Mouse (Mus musculus) adrenal gland, postnatal 4 days (tissue): ENCODE results near the gene Ntn5. TPM values are rescaled to one million over a fixed set of nuclear protein-coding genes. Genes with fewer than 3 reads are reported as not detected.
A peak's percentile ranks its signal among the peaks of the same experiment; 100 is the strongest.

Experiments
- DNase-seq, 2 experiments: peaks; one replicate each; pipeline ENCODE4 v3.0.0; 2021 to 2022; ENCODE audit warnings: low spot score in 2 of 2, mixed read lengths in 2 of 2
- total RNA-seq, 2 experiments: library from RNA; stranded (reverse); gene quantifications; 2 replicates each; pipeline ENCODE4 v1.2.3; 2021

Gene Ntn5
- total RNA-seq, 2 experiments from 2014 or later = 0.20 TPM; not detected in 1

DNA sequence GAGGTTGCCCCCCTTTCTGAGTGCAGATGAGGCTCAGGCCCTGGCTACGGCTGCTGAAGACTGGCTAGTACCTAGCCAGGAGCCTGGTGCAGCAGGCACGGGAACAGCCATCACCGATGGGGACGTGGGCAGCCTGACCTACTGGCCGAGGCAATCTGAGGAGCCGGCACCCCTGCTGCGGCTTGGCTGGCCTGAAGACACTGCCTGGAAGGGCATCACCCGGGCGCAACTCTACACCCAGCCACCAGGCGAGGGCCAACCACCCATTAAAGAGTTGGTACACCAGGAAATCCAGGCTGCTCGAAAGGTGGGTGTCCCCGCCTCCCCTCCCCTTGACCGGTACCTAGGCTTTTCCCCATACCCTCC, 38.5 kb downstream of the Ntn5 start:
- DNase-seq = no peak

DNA sequence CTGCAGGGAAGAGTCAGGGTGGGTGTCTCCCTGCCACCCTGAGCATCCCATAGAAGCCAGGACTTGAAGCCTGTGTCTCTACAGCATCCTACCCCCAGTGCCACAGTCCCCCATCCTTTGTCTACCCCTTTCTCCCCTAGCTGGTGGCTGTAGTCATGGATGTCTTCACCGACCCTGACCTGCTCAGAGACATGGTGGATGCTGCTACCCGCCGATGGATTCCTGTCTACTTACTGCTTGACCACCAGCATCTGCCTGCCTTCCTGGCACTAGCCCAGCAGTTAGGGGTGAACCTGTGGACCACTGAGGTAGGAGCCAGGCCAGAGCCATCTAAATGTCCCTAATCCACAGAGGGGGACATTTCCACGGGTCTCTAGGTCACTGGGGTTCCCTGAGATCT, 39.5 kb downstream of the Ntn5 start:
- DNase-seq = no peak

DNA sequence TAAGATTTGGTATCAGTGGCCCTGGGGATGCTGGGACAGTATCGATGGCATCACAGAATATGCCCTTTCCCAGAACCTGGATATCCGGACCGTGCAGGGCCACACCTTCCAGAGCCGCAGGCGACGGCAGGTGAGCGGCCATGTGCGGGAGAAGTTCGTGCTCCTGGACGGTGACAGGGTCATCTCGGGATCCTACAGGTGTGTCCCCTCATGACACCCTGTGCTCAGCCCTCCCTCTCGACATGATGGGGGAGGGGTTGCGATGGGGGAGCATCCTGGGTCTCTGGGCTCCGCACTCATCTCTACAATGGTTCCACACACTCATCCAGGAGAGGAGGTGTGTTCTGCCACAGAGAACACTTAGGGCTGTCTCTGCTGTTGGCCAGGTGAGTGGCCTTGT, 40.0 kb downstream of the Ntn5 start:
- DNase-seq = no peak

DNA sequence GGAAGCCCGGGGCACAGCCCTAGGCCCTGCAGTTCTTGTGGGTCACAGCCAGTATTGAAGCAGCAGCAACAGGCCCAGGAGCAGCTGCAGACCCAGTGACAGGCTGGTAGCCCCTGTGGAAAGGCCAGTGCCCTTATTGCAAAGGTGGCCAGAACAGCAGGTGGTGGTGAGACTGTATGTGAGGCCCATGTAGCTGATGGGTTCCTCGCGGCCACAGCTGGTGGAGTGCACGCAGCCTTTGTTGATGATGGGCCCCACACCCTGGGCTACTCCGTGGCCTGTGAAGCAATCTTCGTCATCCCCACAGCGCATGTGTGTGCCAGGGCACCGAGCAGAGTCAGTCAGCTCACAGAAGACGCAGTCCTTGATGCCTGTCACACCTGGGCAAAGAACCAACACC, 41.3 kb downstream of the Ntn5 start:
- no peak for DNase-seq

DNA sequence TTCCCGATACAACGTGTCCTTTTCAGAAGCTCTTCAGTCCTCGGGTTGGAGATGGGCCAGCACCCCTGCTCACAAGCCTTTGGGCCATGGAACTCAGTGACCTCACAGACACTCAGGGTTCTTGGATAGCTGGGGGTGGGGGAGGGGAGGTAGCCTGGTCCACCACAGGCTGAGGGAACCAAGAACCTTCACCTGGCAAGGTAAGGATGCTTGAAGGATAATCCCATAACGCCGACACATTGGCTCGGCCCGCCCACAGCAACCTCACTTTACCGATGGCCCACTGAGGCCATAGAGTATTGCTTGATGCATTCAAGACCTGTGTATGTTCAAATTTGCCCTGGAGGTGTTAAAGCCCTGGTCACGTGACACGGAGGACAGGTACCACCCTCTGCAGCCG, 41.9 kb downstream of the Ntn5 start, which contains the start of gene Spaca4:
Gene Spaca4 (minus strand): TSS at position 101 of the 400 bp plus-strand sequence.
- no peak for DNase-seq

DNA sequence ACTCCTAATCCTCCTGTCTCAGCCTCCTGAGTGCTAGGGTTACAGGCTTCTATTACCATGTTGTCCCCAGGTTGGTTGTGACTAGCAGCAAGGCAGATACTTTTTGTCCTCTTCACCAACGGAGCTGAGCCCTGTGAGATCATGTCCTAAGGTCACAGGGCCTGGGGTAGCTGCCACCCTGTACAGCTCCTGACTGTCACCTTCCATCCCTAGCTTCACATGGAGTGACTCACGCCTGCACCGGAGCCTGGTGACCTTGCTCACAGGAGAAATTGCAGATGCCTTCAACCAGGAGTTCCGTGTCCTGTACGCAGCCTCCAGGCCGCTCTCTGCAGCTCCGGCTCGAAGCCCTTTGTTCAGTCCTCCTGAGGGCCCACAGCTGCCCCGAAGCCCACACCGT, 42.6 kb downstream of the Ntn5 start:
- no peak for DNase-seq

DNA sequence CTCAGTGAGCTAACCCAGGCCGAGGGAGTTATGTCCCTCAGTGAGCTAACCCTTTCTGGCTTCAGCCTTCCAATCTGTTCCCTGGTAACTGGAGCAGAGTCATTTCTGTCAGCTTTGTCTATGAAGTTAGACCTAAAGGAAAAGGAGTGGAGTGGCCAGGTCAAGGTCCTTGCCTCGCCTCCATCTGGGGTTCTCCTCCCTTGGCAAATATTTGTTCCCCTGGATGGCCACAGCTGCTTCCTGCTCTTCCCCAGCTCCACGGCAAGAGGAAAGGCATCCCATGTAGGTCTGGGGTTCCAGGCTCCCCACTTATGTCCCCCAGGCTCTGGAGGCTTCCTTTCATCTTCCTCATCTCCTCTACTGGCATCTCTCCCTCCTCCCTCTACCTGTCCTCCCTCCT, 43.8 kb downstream of the Ntn5 start:
- DNase-seq = no peak

DNA sequence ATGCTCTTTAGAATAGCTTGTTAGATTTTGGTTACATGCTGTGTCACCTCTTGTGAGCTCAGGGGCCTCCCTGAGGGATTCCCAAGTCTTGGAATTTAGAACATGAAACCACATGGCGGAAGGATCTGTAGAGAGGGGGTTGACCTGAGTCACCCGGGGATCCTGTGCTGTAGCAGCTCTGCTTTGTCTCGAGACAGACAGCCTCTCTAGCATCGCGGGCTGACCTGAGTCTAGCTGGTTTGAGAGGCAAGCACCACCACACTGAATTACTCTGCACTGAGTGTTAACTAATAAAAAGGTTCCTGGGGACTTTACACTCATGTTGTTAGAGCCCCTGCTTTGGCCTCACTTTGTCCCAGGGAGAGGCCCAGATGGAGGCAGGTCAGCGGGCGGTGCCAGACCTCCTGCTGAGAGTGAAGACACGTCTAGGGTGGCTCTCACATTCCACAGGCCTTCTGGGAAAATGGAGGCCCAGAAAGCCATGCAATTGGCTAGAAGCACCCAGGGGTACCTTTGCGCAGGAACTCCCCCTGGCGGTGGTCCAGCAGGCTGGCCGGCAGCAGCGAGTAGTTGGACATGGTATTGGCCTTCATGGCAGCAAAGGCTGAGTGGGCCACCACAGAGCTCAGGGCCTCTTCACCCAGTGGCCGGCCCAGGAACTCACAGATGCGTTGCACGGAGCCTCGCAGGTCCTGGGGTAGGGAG, 47.1 kb downstream of the Ntn5 start:
- no peak for DNase-seq

DNA sequence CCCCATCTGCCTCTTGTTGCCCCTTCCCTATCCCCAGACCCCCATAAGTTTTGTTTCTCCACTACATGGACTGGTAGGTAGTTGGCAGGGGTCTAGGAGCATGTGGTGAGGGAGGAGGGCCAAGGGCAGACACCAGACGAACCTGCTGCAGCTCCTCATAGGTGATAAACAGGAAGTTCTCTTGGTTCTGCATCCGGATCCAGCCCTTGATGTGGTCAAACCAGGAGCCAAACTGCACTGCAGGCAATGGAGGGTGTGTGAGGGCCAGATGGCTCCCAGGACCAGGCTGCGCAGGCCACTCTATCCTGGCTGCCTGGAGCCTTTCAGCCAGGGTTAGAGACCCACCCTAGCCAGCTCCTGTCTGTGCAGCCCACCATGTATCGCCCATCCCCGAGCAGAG, 49.7 kb downstream of the Ntn5 start:
- DNase-seq = no peak

DNA sequence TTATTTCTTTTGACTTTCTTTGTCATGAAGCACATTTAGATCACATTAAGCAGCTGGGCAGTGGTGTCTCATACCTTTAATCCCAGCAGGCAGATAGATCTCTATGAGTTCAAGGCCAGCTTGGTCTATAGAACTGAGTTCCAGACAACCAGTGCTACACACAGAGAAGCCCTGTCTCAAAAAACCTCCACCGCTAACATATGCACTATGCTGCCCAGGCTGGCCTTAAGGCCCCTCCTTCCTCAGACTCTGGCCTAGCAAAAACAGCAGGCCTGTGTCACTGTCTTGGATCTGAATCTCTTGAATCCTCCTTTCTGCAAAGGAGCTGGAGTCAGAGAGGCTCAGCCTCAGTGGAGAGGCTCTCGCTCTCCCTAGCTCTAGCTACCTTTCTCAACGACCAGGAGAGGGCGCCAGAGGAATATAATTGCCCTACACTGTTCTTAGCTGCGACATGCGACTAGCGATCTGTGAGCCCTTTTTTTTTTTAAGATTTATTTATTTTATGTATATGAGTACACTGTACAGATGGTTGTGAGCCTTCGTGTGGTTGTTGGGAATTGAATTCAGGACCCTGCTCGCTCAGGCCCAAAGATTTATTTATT, 55.4 kb downstream of the Ntn5 start:
- DNase-seq = peak in 1 of 2 experiments; percentile 74

DNA sequence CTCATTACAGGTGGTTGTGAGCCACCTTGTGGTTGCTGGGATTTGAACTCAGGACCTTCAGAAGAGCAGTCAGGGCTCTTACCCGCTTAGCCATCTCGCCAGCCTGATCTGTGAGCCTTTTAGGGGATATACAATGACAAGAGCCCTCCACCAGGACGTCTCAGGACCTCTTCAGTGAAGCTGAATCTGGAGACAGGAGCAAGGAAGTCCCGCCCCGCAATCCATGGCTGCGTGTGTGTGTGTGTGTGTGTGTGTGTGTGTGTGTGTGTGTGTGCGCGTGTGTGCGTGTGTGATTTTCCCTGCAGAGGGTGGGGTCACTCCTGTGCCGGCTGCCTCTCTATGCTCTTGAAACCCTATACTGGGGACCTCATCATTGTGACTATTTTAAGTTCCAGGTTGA, 56.0 kb downstream of the Ntn5 start:
- DNase-seq = no peak

DNA sequence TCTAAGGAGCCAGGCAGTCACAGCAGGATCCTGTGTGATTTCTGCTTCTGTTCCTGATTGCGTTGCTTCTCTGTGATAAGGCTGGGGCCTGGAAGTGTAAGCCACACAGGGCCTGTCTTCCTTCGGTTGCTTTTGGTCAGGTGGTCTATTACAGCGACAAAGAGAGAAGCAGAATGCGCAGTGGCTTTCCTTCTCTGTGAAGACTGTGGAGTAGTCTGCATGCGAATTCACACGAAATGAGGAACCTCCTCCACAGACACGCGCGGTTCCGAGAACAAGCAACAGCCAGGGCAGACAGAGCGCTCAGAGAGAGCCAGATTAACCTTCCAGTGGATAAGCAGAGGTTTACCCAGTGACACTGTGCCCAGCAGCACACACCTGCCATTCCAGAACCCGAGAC, 57.5 kb downstream of the Ntn5 start:
- no peak for DNase-seq

DNA sequence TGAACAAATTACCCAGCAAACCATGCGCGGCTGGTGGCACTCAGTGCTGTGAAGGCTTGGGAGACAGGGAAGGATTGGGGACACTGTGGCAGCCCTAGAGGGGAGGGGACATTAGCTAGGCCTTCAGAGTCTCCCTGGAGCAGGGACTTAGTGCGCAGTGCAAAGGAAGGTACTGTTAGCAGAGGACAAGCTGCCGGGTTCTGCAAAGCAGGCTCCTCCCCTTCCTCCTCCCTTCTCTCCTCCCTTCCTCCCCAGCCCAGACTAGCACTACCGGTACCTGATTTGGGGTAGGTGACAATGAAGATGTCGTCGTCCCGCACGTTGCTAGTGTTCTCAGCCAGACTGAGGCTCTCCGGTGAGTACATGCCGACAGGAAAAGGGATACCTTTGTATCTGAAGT, 58.0 kb downstream of the Ntn5 start:
- DNase-seq = no peak

DNA sequence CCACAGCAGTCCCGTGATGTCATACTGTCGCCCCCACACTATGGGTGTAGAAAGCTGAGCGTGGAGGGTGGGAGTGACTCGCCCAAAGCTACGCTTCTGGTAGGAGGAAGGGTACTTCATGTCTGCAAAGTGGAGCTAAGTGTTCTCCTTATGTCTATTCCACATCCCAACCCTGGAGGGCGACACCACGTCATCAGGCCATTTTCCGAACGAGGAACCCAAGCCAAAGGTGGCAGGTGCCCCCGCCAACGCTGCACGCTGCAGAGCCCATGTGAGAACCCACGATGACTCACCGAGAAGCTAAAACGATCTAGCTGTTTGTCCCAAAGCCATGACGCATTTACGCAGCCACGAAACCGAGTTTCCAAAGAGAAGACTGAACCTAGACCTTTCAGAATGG, 58.5 kb downstream of the Ntn5 start:
- no peak for DNase-seq

Other genes with a start within 250 kb of the Ntn5 start
- gene Gys1, start 249.2 kb upstream of the Ntn5 start, total RNA-seq = 10 to 100 TPM; 38.6 to 40.2 TPM
- 10 to 100 TPM; 56.5 to 65.0 TPM for gene Ruvbl2, start 245.9 kb upstream of the Ntn5 start, total RNA-seq
- gene Ftl1, start 224.1 kb upstream of the Ntn5 start, total RNA-seq = 100 to 1,000 TPM; 684 to 753 TPM
- gene Bax, start 217.1 kb upstream of the Ntn5 start, total RNA-seq = 10 to 100 TPM; 75.8 to 78.4 TPM
- under 1 TPM; 0.45 to 0.54 TPM for gene Tulp2, start 202.1 kb upstream of the Ntn5 start, total RNA-seq
- gene Gm45808, start 197.2 kb upstream of the Ntn5 start, total RNA-seq = 10 to 100 TPM; 14.9 to 20.7 TPM
- 10 to 100 TPM; 35.0 to 38.8 TPM for gene Dhdh, start 195.2 kb upstream of the Ntn5 start, total RNA-seq
- gene Nucb1, start 173.6 kb upstream of the Ntn5 start, total RNA-seq = 100 to 1,000 TPM; 236 to 239 TPM
- gene Ppp1r15a, start 157.8 kb upstream of the Ntn5 start, total RNA-seq = 10 to 100 TPM; 36.9 to 45.1 TPM
- gene Plekha4, start 157.7 kb upstream of the Ntn5 start, total RNA-seq = 10 to 100 TPM; 12.5 to 17.5 TPM
- 1 to 10 TPM; 1.3 to 1.8 TPM for gene Hsd17b14, start 129.1 kb upstream of the Ntn5 start, total RNA-seq
- 10 to 100 TPM; 96.4 to 96.5 TPM for gene Bcat2, start 113.9 kb upstream of the Ntn5 start, total RNA-seq
- gene Fgf21, start 68.5 kb upstream of the Ntn5 start, total RNA-seq = under 1 TPM in 1 of 2 experiments, not detected in 1; 0.34 TPM
- under 1 TPM in 1 of 2 experiments, not detected in 1; 0.22 TPM for gene Fut1, start 66.7 kb upstream of the Ntn5 start, total RNA-seq
- gene Izumo1, start 62.2 kb upstream of the Ntn5 start, total RNA-seq = 1 to 10 TPM in 1 of 2 experiments, under 1 TPM in 1; 0.54 to 1.1 TPM
- gene Rasip1, start 56.5 kb upstream of the Ntn5 start, total RNA-seq = 10 to 100 TPM; 31.1 to 31.2 TPM
- gene Mamstr, start 44.0 kb upstream of the Ntn5 start, total RNA-seq = 10 to 100 TPM; 11.5 to 14.2 TPM
- gene Fut2, start 17.6 kb upstream of the Ntn5 start, total RNA-seq = under 1 TPM in 1 of 2 experiments, not detected in 1; 0.42 TPM
- gene Sec1, start 10.4 kb downstream of the Ntn5 start, total RNA-seq = under 1 TPM; 0.11 to 0.28 TPM
- 10 to 100 TPM; 15.1 to 16.4 TPM for gene Car11, start 15.8 kb downstream of the Ntn5 start, total RNA-seq
- gene Dbp, start 21.1 kb downstream of the Ntn5 start, total RNA-seq = 100 to 1,000 TPM; 101 to 129 TPM
- gene Rpl18, start 31.4 kb downstream of the Ntn5 start, total RNA-seq = 1,000 to 10,000 TPM; 1,215 to 1,230 TPM
- gene Sphk2, start 34.0 kb downstream of the Ntn5 start, total RNA-seq = 10 to 100 TPM; 30.1 to 33.3 TPM
- under 1 TPM; 0.45 to 0.62 TPM for gene Fam83e, start 37.2 kb downstream of the Ntn5 start, total RNA-seq
- gene Spaca4, start 41.8 kb downstream of the Ntn5 start, total RNA-seq = not detected
- gene Lmtk3, start 99.7 kb downstream of the Ntn5 start, total RNA-seq = 10 to 100 TPM; 17.2 to 18.8 TPM
- gene Sult2b1, start 100.6 kb downstream of the Ntn5 start, total RNA-seq = 1 to 10 TPM in 1 of 2 experiments, under 1 TPM in 1; 0.64 to 1.0 TPM
- 100 to 1,000 TPM; 124 to 126 TPM for gene Cyth2, start 130.6 kb downstream of the Ntn5 start, total RNA-seq
- under 1 TPM; 0.45 to 0.53 TPM for gene Kcnj14, start 140.8 kb downstream of the Ntn5 start, total RNA-seq
- 10 to 100 TPM; 28.2 to 28.3 TPM for gene Grwd1, start 146.9 kb downstream of the Ntn5 start, total RNA-seq
- 100 to 1,000 TPM; 147 to 148 TPM for gene Kdelr1, start 188.8 kb downstream of the Ntn5 start, total RNA-seq
- 1 to 10 TPM; 2.0 to 2.1 TPM for gene Grin2d, start 194.4 kb downstream of the Ntn5 start, total RNA-seq
- under 1 TPM; 0.79 to 0.95 TPM for gene Syngr4, start 212.7 kb downstream of the Ntn5 start, total RNA-seq
- 10 to 100 TPM; 30.2 to 33.3 TPM for gene Tmem143, start 212.9 kb downstream of the Ntn5 start, total RNA-seq
- 100 to 1,000 TPM; 191 to 202 TPM for gene Emp3, start 237.4 kb downstream of the Ntn5 start, total RNA-seq
- gene Ccdc114, start 240.1 kb downstream of the Ntn5 start, total RNA-seq = 1 to 10 TPM; 8.8 to 10.0 TPM